Mouse (Mus musculus) kidney, postnatal 36 days (tissue): ENCODE data around the gene Slc28a1.

Source experiments
- DNase-seq, 2 experiments: peaks; one replicate each; pipeline ENCODE4 v3.0.0; 2021 to 2022; ENCODE audit warnings: mixed read lengths in 2 of 2

The Slc28a1 gene

GRCm38 (mm10) chr7:81114555-81114954 lies at the start of gene Slc28a1:
TSS of gene Slc28a1 (plus strand) at chr7:81114799.
- DNase-seq, result peak; percentile 77 to 89

DNA sequence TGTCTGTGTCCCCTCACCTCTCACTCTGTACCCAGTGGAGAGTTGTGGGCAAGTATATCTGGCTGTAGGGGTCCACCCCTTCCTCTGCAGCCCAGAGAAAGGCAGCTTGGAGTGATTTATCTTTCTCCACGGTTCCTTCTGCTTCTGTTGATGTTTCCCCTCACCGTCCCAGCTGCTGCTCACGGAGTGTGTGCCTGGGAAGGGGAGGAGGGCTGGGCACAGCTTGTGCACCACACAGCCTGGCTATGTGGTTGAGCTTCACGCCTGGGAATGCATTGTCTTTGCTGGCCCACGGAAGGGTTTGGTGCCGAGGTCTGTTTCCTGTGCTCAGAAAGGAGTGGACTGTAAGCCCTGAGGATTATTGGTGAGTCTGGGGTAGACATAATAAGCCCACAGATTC lies 47.9 kb upstream of the Slc28a1 start:
- no peak for DNase-seq

DNA sequence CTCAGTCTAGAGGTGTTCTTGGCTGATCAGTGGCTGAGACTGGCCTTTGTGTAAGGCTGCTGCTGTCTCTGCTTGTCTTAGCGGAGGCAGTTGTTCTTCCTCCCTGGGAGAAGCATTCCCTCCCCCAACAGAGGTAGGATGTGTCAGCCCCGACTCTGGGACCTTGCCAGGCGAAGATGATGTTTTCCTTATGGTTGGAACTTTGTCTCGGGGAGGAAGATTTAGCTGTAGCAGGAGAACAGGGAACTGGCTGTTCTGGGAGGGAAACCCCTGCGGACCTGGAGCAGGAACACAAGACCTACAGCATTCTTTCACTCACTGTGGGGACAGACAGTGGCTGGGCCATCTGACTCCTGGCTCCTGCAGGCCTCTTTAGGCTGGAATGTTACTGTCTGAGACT lies 42.1 kb upstream of the Slc28a1 start:
- peak; percentile 32 to 49 for DNase-seq

- DNase-seq, result peak in 1 of 2 experiments; percentile 35
Measured at GRCm38 (mm10) chr7:81073273-81073672, 41.3 kb upstream of the Slc28a1 start.

GRCm38 (mm10) chr7:81074546-81074945 lies 40.1 kb upstream of the Slc28a1 start:
- DNase-seq, result no peak

- no peak for DNase-seq
Measured at GRCm38 (mm10) chr7:81075299-81075698, 39.3 kb upstream of the Slc28a1 start.

GRCm38 (mm10) chr7:81075732-81076131 lies 38.9 kb upstream of the Slc28a1 start:
- no peak for DNase-seq

- DNase-seq, result no peak
Measured at GRCm38 (mm10) chr7:81077009-81077408, 37.6 kb upstream of the Slc28a1 start.

DNA sequence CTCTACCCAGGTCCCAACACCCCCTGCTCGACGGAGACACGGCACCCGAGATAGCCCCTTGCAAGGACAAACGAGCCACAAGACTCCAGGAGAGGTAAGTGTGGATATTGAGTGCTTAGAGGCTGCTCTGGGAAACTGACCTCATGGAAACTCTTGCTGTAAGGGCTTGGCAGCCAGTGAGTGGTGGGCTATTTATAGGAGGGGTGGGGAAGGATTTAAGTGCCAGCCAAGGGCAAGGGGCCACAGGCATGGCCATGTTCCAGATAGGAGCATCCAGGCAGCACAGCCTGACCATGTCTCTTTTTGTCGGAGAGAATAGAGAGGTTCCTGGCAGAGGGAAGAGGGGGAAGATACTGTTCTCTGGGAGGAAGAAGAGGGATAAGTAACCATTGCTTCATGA lies 35.9 kb upstream of the Slc28a1 start:
- no peak for DNase-seq

GRCm38 (mm10) chr7:81093420-81093965 lies 21.1 kb upstream of the Slc28a1 start:
- peak in 1 of 2 experiments; percentile 21 for DNase-seq

DNA sequence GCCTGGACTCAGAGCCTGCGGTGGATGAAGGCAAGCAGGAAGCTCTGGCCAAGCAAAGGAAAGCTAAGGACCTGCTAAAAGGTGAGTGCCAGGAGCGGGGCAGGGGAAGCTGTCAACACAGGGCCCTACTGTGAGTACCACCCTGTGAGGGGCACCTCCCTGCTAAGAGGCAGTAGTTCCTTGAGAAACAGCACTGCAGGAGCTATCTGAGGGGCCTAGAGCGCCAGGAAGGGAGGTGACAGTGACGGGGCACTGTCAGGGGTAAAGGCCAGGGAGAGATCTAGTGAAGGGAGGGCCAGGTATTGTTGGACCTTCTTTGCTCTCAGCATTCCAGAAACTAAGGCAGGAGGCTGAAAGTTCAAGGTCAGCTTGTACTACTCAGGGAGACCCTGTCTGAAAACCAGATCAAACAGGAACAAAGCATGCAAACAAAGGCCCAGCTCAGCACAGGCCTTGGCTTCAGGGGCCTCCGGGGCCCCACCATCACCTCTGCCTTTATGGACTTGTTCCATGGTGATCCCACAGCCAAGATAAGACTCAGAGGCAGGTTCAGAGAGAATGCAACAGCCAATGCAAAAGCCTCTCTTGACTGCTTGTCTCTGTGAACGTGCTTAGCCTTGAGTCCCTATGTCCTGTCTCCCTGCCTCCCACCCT lies 20.4 kb upstream of the Slc28a1 start:
- DNase-seq, result no peak

- no peak for DNase-seq
Measured at GRCm38 (mm10) chr7:81100341-81100740, 14.3 kb upstream of the Slc28a1 start.

- no peak for DNase-seq
Measured at GRCm38 (mm10) chr7:81102854-81103253, 11.7 kb upstream of the Slc28a1 start.

- no peak for DNase-seq
Measured at GRCm38 (mm10) chr7:81105525-81105924, 9.1 kb upstream of the Slc28a1 start.

DNA sequence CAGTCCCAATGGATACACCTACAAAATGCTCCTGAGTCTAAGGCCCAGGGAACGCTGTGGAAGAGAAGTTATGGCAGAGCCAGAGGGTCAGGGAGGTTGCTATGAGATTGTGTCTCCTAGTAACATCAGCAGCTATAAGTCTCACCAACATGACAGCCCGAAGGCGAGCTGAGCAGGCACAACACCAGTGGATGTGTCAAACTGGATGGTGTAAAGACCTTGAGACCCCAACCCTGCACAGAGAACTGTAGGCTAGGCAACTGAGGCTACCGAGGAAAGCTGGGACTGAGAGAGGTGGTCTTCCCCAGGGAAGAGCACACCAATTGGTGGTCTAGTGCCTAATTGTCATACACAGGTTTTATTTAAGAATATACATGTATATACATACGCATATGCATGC lies 6.4 kb upstream of the Slc28a1 start:
- no peak for DNase-seq

DNA sequence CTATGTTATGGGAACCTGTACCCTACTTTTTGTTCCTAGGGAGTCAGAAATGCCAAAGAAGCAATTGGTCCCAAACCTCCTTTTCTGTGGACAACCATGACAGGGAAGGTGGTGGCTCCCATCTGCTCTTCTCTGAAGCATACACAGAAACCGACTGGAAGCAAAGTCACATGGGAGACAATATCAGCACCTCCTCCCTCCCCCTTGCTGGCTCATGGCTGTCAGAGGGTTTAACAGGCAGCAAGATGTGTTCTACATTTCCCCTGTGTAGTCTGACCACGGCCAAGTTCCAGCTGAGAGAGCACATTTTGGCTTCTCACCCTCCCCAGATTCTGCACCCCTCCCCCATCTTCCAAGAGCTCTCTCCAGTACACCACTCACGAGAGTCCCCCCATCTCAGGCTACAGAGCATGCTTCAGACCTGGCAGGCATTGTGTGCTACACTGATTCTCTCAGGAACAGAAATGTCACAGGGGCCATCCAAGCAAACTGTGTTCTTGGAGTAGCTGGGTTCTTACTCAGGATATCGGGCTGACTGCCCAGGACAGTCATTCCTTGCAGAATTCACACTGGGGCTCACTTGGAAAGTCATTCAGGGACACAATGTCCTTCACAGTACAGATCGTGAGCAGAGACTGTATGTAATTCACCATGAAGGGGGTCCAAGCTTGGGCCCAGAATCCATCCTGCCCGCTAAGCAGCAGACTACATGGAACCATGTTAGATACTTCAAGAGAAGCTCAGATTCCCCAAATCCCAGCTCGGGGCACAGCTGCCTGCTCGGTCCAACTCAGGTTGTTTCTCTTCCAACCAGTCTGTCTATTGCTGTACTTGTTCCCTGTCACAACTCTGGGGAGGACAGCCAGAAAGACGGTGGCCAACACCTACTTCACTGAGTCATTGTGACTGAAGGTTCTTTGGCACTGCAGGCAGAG lies 4.6 kb upstream of the Slc28a1 start:
- peak; percentile 46 to 61 for DNase-seq

DNA sequence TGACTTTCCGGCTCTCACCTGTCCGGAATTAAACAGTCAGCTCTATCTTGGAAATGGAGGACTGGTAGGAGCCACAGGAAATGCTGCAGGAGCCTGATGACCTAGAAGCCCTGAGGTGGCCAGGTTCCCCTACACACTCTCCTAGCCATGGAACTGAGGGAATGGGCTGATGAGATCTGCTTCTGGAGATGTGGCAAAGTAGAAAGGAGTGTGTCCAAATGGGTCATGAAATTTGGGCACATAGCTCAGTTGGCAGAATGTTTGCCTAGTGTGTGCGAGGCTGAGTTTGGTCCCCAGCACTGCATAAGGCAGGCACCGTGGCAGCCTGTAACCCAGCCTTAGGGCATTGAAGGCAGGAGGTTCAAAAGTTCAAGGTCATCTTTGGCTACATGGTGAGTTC lies 3.8 kb upstream of the Slc28a1 start:
- DNase-seq, result no peak

GRCm38 (mm10) chr7:81111729-81112128 lies 2.9 kb upstream of the Slc28a1 start:
- peak; percentile 91 to 93 for DNase-seq

GRCm38 (mm10) chr7:81112686-81113360 lies 1.8 kb upstream of the Slc28a1 start:
- peak; percentile 81 to 89 for DNase-seq

- DNase-seq, result peak; percentile 55 to 74
Measured at GRCm38 (mm10) chr7:81121099-81121498, 6.5 kb downstream of the Slc28a1 start.

DNA sequence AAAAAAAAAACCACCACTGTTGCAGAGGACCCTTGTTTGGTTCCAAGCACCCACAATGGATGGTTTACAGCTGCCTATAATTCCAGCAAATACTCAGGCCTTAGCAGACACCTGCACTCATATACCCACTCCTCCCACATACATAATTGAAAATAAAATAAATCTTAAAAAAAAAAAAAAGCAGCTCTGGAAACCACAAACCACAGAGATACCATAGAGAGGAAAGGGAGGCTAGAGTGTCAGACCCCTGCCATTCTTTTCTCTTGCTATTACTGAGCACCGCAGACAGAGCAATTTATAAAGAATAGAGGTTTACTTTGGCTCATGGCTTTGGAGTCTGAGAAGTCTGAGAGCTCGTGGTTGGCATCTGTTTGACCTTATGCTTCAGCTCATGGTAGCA lies 8.2 kb downstream of the Slc28a1 start:
- DNase-seq, result no peak

DNA sequence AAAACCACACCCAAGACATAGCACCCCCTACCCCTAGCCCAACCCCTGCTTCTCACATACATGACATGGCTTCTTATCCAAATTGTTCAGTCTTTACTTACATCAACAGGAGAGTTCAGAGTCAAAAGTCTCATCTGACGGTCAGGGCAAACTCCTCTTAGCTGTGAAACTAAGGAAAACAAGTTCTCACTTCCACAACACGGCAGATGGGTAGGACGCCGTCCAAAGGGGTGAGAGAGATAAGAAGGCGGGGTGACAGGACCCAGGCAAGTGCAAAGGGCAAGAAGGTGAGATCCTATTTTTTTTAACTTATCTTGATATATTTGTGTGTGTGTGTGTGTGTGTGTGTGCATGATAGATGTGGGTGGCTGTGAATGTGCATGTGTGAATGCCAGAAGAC lies 9.0 kb downstream of the Slc28a1 start:
- DNase-seq, result peak; percentile 48 to 50

DNA sequence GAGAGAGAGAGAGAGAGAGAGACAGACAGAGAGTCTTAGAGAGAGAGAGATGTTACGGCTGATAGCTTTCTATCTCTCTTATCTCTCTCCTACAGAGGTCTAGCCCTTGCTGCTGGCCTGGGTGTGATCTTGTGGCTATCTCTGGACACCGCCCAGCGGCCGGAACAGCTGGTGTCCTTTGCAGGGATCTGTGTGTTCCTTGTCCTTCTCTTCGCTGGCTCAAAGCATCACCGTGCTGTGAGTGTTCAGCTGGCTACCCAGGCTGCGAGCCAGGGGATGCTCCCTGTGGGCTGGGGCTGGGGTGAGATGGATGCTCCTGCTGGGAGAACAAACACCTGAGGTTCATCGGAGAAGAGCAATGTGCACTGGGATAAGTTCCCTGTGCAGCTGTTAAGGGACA lies 10.2 kb downstream of the Slc28a1 start:
- peak in 1 of 2 experiments; percentile 38 for DNase-seq
